Mouse (Mus musculus) right cerebral cortex, postnatal 25 days (tissue): ENCODE measurements around the gene Ciz1.
A peak's percentile ranks its signal among the peaks of the same experiment; 100 is the strongest.

Experiments used
- DNase-seq: peaks from one replicate; pipeline ENCODE4 v3.0.0; 2022

The Ciz1 gene

DNA sequence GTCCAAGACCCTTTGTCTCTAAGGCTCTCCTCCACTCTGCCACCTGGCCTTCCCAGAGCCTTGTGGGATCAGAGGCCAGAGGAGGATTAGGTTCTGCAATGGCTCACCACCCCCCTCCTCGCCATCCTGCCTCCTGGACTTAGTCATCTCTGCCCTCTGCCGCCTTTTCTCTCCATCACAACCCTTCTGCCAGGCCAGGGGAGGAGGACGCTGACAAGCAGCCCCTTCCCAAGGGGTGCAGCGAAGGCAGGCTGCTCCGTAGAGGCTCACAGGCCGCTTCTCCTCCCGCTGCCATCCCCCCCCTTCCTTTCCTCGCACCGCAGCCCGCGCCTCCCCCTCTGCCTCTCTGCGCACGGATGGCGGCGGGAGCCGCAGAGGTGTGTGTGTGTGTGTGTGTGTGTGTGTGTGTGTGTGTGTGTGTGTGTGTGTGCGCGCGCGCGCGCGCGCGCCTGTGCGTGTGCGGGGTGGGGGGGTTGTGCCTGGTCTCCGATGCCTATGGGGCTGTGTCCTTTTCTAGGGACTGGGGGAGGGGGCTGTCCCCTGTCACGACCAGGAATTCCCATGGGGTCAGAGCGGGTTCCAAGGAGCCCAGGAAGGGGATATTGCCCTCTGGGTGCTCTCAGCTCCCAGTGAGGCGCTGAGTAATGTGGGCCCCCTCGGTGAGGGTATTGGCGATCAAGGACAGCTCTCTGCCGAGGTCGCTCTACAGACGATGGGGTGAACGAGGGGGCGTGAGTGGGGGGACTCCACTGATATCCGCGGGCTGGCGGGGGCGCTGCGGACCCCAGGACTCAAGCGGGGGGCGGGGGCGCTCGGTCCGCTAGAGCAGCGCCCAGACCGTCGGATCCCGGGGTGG is at the start of gene Ciz1:
TSS of gene Ciz1 (plus strand) at position 177 of the 856 bp plus-strand sequence.
- DNase-seq: peak; percentile 76

DNA sequence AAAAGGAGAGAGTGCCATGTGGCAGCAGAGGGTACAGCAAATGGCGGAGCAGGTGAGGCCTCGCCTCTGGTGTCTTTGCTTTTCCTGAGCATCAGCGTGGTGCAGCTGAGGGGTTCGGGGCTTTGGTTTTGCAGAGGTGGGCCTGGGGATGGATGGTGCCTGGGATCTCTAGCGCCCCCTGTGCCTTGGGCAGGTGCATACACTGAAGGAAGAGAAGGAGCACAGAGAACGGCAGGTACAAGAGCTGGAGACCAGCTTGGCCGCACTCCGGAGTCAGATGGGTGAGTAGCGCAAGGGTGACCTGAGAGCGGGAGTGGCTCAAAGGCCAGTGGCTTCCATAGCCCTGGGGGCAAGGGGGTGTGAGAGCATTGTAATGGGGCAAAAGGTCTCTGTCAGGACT is 49.2 kb upstream of the Ciz1 start:
- DNase-seq: no peak

DNA sequence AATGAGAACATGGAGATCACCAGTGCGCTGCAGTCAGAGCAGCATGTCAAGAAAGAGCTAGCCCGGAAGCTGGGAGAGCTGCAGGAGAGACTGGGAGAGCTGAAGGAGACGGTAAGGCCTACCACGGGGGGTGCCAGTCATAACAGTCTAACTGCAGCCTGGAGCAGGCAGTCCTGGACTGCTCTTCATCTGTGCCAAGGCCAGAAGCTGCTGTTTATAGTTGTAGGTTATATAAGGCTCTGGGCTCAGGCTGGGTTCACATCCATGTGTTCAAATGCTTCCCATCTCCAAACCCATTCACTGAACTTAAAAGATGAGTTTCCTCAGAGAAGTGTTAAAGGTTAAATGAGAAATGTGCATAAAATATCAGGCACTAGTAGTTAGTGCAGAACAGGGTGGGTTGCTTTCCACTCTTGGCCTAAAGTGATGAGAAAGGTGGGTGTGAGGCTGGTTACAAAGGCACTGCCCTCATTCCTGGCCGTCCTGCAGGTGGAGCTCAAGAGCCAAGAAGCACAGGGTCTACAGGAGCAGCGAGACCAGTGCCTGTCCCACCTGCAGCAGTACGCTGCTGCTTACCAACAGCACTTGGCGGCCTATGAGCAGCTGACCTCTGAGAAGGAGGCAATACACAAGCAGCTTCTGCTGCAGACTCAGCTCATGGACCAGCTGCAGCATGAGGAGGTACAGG is 47.8 kb upstream of the Ciz1 start:
- peak; percentile 59 for DNase-seq

GRCm38 (mm10) chr2:32305668-32306067 is 46.5 kb upstream of the Ciz1 start:
- DNase-seq: no peak

DNA sequence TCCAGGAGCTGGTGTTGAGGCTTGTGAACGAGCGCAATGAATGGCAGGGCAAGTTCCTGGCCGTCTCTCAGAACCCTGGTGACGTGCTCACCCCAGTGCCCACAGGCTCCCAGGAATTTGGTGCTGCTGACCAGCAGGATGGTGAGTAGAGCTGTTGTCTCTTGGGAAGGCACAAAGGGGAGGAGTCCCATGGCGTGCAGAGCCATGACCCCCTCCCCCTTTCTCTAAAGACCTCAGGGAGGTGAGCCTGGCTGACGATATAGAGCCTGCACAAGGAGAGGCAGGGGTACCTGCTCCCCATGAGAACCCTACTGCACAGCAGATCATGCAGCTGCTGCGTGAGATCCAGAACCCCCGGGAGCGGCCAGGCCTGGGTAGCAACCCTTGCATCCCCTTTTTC is 46.0 kb upstream of the Ciz1 start:
- DNase-seq: no peak

DNA sequence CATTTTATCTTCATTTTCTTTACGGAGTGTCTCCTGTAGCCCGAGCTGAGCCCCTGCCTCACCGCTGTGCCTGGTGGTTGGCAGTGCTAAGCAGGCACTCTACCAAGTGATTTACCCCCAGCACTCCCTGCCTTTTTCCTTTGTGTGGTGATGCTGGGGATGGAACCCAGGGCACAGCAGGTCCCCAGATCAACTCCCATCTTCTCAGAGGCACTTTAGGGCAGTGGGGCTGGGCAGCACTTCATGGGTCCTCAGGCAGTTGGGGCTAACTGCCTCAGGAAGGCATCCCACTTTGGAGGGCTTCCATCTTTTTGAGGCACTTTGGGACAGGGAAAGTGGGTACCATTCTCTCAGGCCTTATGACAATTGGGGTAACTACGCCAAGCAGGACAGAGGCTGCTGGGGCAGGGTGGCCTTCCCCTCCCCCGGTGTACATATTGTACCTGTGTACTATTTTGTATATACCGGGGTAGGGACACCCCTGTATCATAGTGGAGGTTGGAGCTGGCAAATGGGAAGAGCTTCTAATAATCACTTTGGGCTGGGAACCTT is 44.8 kb upstream of the Ciz1 start:
- no peak for DNase-seq

GRCm38 (mm10) chr2:32307941-32308760 is 44.0 kb upstream of the Ciz1 start:
- DNase-seq: no peak

GRCm38 (mm10) chr2:32308870-32309568 is 43.1 kb upstream of the Ciz1 start:
- DNase-seq: no peak

- DNase-seq: no peak
Observed at GRCm38 (mm10) chr2:32310096-32310845, 41.9 kb upstream of the Ciz1 start.

GRCm38 (mm10) chr2:32311443-32312317 is 40.4 kb upstream of the Ciz1 start:
- no peak for DNase-seq

DNA sequence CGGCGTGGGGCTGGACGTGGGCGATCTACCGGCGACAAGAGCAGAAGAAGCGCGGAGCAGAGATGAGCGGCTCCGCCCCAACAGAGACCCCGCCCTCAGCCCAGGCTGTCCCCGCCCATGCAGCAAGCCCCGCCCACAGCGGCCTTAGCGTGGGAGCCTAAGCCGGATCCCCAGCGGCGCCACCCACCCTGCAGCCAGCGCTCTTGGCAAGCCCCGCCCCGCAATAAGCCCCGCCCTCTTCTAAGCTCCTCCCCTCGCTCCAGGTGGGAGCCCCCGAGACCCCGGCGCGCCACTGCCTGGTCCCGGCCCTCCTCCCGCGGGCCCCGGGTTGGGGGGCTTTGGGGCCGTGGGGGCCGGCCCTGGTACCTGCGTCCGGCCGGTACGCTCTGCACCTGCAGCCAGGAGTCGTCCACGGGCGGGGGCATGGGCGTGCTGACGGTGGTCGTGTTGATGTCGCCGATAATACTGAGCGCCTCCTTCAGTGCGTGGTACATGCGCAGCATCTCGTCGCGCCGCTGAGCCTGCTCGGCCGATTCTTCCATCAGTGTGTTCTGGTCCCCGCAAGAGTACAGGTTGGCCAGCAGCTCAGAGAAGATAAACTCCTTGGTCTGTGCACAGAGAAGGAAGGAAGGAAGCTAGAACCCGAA is 39.7 kb upstream of the Ciz1 start:
- DNase-seq: peak; percentile 62

- no peak for DNase-seq
Observed at GRCm38 (mm10) chr2:32314831-32315230, 37.3 kb upstream of the Ciz1 start.

DNA sequence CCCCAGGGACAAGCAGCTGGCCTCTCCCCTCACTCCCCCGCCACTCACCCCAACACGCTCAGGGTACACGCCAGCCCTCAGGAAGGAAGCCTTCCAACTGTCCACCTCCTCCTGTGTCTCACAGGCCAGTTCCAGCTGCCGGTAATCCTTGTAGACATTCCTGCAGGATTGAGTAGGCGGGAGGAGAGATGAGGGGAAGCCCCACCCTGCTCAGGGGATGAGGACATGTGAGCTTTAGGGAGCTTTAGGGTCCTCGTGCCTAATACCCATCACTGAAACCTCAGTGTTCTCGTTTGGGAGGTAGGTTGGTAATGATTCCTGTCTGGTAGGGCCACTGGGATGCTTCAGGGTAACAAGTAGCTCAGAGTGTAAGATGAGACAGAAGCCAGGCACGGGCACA is 36.4 kb upstream of the Ciz1 start:
- no peak for DNase-seq

DNA sequence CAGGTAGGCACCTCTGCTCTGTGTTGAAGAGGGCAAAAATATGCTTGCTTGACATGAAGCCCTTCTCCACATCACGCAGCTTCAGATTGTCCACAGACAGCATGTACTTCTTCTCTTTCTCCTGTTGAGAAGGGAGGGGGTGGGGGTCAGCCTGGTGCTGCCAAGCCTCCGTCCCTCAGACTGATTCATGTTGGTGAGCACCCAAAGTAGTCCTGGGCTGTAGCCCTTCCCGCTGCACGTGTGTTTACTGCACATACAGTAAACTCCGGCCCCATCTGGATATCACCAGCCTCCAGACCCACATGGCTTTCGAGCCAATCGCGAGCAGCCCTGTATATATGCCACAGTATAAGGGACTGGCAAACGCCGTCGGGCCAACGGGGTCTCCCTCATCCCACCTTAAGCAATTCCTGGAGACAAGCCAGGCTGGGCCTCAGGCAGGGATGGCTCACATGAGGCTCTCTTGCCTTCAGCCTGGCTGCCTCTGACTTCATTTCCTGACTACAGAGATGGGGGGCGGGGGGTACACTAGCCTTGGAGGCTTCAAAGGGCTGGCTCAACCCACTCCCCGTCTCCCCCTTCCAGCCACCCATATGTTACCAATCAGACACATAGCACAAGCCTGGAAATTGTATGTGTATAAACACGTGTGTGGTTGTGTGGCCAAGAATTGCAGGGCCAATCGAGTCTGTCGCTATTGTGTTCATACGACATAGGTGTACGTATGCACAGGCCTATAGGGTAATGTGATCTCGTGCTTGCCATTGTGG is 35.1 kb upstream of the Ciz1 start:
- no peak for DNase-seq

DNA sequence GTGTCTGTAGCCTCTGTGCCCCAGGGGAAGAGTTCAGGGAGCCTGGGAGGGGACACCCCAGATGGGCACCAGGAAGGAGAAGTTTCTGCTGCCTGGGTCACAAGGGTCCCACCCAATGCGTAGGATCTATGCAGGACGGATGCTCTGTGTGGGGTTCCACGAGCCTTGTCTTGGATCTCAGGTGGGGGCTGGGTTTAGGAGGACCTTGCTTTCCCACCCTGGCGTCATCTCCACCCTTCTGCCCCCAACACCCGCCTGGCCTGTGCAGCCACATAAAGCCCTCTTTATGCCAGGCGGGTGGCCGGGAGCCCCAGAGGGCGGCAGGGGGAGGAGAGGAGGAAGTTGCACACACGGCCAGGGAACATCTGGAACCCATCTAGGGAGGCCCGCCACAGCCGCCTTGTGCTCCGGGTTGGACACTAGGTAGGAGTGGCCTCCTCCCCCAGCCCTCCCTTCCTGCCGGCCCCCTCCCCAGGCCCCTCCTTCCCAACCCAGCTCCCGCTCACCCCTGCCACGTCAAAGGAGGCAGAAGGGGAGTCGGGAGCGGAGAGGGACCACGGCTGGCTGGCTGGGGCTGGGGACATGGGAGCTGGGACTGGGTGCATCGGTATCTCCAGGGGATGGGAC is 34.2 kb upstream of the Ciz1 start:
- DNase-seq: no peak

DNA sequence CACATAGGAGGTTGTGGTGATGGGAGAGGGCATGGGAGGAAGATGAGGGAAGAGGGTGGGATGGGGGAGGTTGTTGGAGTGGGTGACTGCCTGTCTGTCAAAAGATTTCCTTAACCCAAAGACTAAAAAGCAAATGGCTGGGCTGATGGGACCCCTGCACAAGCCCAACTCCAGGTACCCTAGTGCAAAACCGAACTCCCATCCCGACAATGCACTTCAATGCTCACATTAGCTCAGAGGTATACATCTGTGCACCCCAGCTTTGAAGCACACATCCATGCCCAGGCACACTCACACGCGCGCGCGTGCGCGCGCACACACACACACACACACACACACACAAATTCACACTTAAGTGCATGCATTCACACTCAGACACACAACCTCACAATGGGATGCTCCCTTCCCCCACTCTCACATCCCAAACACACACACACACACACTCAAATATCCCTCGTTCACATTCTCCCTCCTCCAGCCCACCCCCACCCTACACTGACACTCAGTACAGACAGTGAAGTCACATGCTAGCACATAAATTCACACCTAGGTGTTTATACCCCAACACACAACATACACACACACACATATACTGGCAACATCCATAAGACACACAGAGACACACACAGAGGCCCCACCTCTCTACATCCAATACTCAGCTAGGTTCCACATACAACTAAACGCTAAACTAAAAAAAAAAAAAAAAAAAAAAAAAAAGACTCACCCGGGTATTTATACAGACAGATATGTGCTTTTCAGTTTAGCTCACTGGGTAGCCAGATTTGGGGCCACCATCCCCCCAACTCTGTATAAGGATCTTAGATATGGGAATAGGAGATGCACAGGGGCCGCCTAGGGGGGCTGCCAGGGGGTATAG is 33.2 kb upstream of the Ciz1 start:
- no peak for DNase-seq
